Mouse (Mus musculus): ENCODE measurements around the gene Emp1.

DNA sequence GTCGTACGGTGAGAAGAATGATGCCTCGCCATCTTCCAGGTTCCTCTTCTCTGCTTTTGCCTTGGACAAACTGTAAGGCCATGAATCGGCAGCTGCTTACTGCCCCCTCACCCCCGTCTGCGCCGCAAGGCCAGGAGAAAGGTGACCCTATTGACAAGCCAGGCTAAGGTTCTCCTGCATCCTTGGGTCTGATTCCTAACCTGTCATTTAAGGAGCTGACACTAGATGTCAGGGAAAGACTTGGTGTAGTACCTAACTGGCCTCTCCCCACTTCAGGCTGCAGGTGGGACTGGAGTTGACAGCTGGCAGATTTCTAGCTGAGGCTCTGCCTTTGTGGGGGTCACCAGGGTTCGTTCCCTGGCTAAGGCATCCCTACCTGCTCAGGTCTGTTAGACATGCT lies 35.4 kb downstream of the Emp1 start:
- TF ChIP-seq CTCF (IDR thresholded peaks at IDR 0.05; ENCODE audit: low read depth, low read length) (no peak), TAL1 (conservative IDR thresholded peaks at IDR 0.05; ENCODE audit: low read depth, low read length) (no peak), POLR2AphosphoS5 (IDR thresholded peaks at IDR 0.05; ENCODE audit: insufficient replicate concordance, low read depth, low read length) (no peak), GATA1 (IDR thresholded peaks at IDR 0.05; ENCODE audit: borderline replicate concordance, low read length) (no peak), GATA2 (IDR thresholded peaks at IDR 0.05; ENCODE audit: borderline replicate concordance, low read depth, low read length) (no peak)
